48 mouse cellular contexts compared by ENCODE assay signal in genomic region chr3:138231531-138231930, GRCm38 (mm10). TPM values are rescaled to one million over a fixed set of nuclear protein-coding genes. Genes with fewer than 3 reads are reported as not detected.
"Had no signal": no experiment of that assay in that cellular context is flagged by ENCODE, and none has a peak within 500 bp of the region (broad histone marks: within the 10 kb centered on the region; RNA-seq: fewer than 3 reads in every experiment).

No protein-coding gene starts in this region.

- DNase-seq: heart, postnatal 10 days; heart, postnatal 14 days; heart, postnatal 36 days; heart, postnatal 4 days; kidney, adult 11 months; kidney, adult 18-20 months; kidney, adult 2 months; kidney, adult 8-10 months; kidney, adult 9 months; kidney, postnatal 10 days; kidney, postnatal 14 days; kidney, postnatal 25 days; kidney, postnatal 36 days; kidney, postnatal 4 days; layer of hippocampus, adult 9-11 months; layer of hippocampus, postnatal 36 days had no signal

- H3K9ac ChIP-seq: heart, embryonic 12.5 days; heart, embryonic 13.5 days; heart, embryonic 15.5 days; hindbrain, embryonic 12.5 days; hindbrain, embryonic 13.5 days; hindbrain, embryonic 14.5 days; hindbrain, embryonic 15.5 days; kidney, embryonic 15.5 days had no signal

- H3K4me3 ChIP-seq: heart, embryonic 10.5 days; heart, embryonic 12.5 days; heart, embryonic 13.5 days; heart, embryonic 15.5 days; hindbrain, embryonic 10.5 days; hindbrain, embryonic 12.5 days; hindbrain, embryonic 13.5 days; hindbrain, embryonic 15.5 days; kidney, embryonic 15.5 days; layer of hippocampus, adult 2 months had no signal

- H3K4me1 ChIP-seq: heart, embryonic 10.5 days; heart, embryonic 12.5 days; heart, embryonic 13.5 days; heart, embryonic 15.5 days; hindbrain, embryonic 10.5 days; hindbrain, embryonic 12.5 days; hindbrain, embryonic 13.5 days; hindbrain, embryonic 15.5 days; kidney, embryonic 15.5 days had no signal

- H3K36me3 ChIP-seq: heart, embryonic 10.5 days; heart, embryonic 12.5 days; heart, embryonic 13.5 days; heart, embryonic 15.5 days; hindbrain, embryonic 10.5 days; hindbrain, embryonic 12.5 days; hindbrain, embryonic 13.5 days; hindbrain, embryonic 15.5 days; kidney, embryonic 15.5 days had no signal

- H3K27me3 ChIP-seq: heart, embryonic 12.5 days; heart, embryonic 13.5 days; heart, embryonic 15.5 days; hindbrain, embryonic 12.5 days; hindbrain, embryonic 13.5 days; hindbrain, embryonic 15.5 days; kidney, embryonic 15.5 days had no signal

- H3K27ac ChIP-seq: heart, embryonic 10.5 days; heart, embryonic 13.5 days; heart, embryonic 15.5 days; hindbrain, embryonic 10.5 days; hindbrain, embryonic 12.5 days; hindbrain, embryonic 13.5 days; hindbrain, embryonic 14.5 days; hindbrain, embryonic 15.5 days; hindbrain, postnatal 0 days; kidney, embryonic 15.5 days; kidney, postnatal 0 days; layer of hippocampus, adult 2 months had no signal

- H3K4me2 ChIP-seq: heart, embryonic 11.5 days; heart, embryonic 12.5 days; heart, embryonic 13.5 days; heart, embryonic 15.5 days; hindbrain, embryonic 12.5 days; hindbrain, embryonic 13.5 days; hindbrain, embryonic 14.5 days; hindbrain, embryonic 15.5 days; kidney, embryonic 15.5 days had no signal

- H3K9me3 ChIP-seq: heart, embryonic 10.5 days; heart, embryonic 12.5 days; heart, embryonic 13.5 days; heart, embryonic 15.5 days; hindbrain, embryonic 10.5 days; hindbrain, embryonic 12.5 days; hindbrain, embryonic 13.5 days; hindbrain, embryonic 15.5 days; kidney, embryonic 15.5 days had no signal

- ATAC-seq: hindbrain, embryonic 16.5 days; hindbrain, postnatal 0 days; inflammation-experienced regulatory T-cells, adult 6 months; intestine, postnatal 0 days had no signal

RNA-seq across cellular contexts. Expression of gene Adh7, which starts 14.0 kb away (rescaled TPM):
- total RNA-seq: heart, postnatal 4 days; hematopoietic stem cell, adult 5-6 weeks; left cerebral cortex, adult 18-20 months had no signal
- polyA plus RNA-seq: heart, embryonic 11.5 days; heart, embryonic 12.5 days; heart, embryonic 14.5 days; heart, postnatal 0 days; inflammation-experienced regulatory T-cells, adult 6 months; intestine, embryonic 14.5 days; large intestine, adult 2 months had no signal

RNA-seq across cellular contexts. Expression of gene Adh1, which starts 29.3 kb away (rescaled TPM):
- total RNA-seq: hematopoietic stem cell, adult 5-6 weeks had no signal

RNA-seq across cellular contexts. Expression of gene 4930579F01Rik, which starts 37.9 kb away (rescaled TPM):
- total RNA-seq: heart, adult 8-10 months; heart, postnatal 10 days; heart, postnatal 14 days; heart, postnatal 25 days; heart, postnatal 36 days; heart, postnatal 4 days; hematopoietic stem cell, adult 5-6 weeks; hindbrain, postnatal 0 days; layer of hippocampus, adult 18-20 months; layer of hippocampus, adult 2 months; layer of hippocampus, adult 8-10 months; layer of hippocampus, postnatal 10 days; layer of hippocampus, postnatal 14 days; layer of hippocampus, postnatal 25 days; layer of hippocampus, postnatal 36 days; left cerebral cortex, adult 18-20 months had no signal
- polyA plus RNA-seq: heart, embryonic 10.5 days; heart, embryonic 11.5 days; heart, embryonic 12.5 days; heart, embryonic 13.5 days; heart, embryonic 14.5 days; heart, embryonic 15.5 days; heart, embryonic 16.5 days; heart, postnatal 0 days; hindbrain, embryonic 10.5 days; hindbrain, embryonic 11.5 days; hindbrain, embryonic 12.5 days; hindbrain, embryonic 14.5 days; hindbrain, embryonic 16.5 days; inflammation-experienced regulatory T-cells, adult 6 months; intestine, embryonic 14.5 days; kidney, adult 2 months; large intestine, adult 2 months had no signal
